Mouse (Mus musculus): ENCODE measurements around the gene Gtf2ird1.

Gtf2ird1 gene

GRCm38 (mm10) chr5:134445208-134445831 lies 11.2 kb downstream of the Gtf2ird1 start:
- no peak for DNase-seq (ENCODE audit: low spot score in 2 of 2)

GRCm38 (mm10) chr5:134444473-134444872 lies 12.0 kb downstream of the Gtf2ird1 start:
- no peak for DNase-seq (ENCODE audit: low spot score in 2 of 2)

- no peak for DNase-seq (ENCODE audit: low spot score in 2 of 2)
Observed at GRCm38 (mm10) chr5:134442066-134442465, 14.4 kb downstream of the Gtf2ird1 start.

GRCm38 (mm10) chr5:134441105-134441504 lies 15.4 kb downstream of the Gtf2ird1 start:
- DNase-seq (ENCODE audit: low spot score in 2 of 2): no peak

GRCm38 (mm10) chr5:134440098-134440497 lies 16.4 kb downstream of the Gtf2ird1 start:
- DNase-seq (ENCODE audit: low spot score in 2 of 2): no peak

- DNase-seq (ENCODE audit: low spot score in 2 of 2): no peak
Observed at GRCm38 (mm10) chr5:134439481-134439880, 17.0 kb downstream of the Gtf2ird1 start.

GRCm38 (mm10) chr5:134438676-134439425 lies 17.7 kb downstream of the Gtf2ird1 start:
- DNase-seq (ENCODE audit: low spot score in 2 of 2): no peak

- DNase-seq (ENCODE audit: low spot score in 2 of 2): no peak
Observed at GRCm38 (mm10) chr5:134437459-134437827, 19.1 kb downstream of the Gtf2ird1 start.

GRCm38 (mm10) chr5:134436782-134437458 lies 19.6 kb downstream of the Gtf2ird1 start:
- no peak for DNase-seq (ENCODE audit: low spot score in 2 of 2)

GRCm38 (mm10) chr5:134435836-134436331 lies 20.6 kb downstream of the Gtf2ird1 start:
- no peak for DNase-seq (ENCODE audit: low spot score in 2 of 2)

GRCm38 (mm10) chr5:134433137-134433536 lies 23.4 kb downstream of the Gtf2ird1 start:
- no peak for DNase-seq (ENCODE audit: low spot score in 2 of 2)

GRCm38 (mm10) chr5:134430087-134430486 lies 26.4 kb downstream of the Gtf2ird1 start:
- DNase-seq (ENCODE audit: low spot score in 2 of 2): no peak

GRCm38 (mm10) chr5:134427664-134428063 lies 28.9 kb downstream of the Gtf2ird1 start:
- DNase-seq (ENCODE audit: low spot score in 2 of 2): peak; percentile 80 to 84

- DNase-seq (ENCODE audit: low spot score in 2 of 2): no peak
Observed at GRCm38 (mm10) chr5:134425601-134426000, 30.9 kb downstream of the Gtf2ird1 start.

- DNase-seq (ENCODE audit: low spot score in 2 of 2): peak in 1 of 2 experiments; percentile 17
Observed at GRCm38 (mm10) chr5:134423930-134424329, 32.6 kb downstream of the Gtf2ird1 start.

GRCm38 (mm10) chr5:134423372-134423771 lies 33.1 kb downstream of the Gtf2ird1 start:
- no peak for DNase-seq (ENCODE audit: low spot score in 2 of 2)

- no peak for DNase-seq (ENCODE audit: low spot score in 2 of 2)
Observed at GRCm38 (mm10) chr5:134422265-134422925, 34.1 kb downstream of the Gtf2ird1 start.

GRCm38 (mm10) chr5:134421061-134421460 lies 35.5 kb downstream of the Gtf2ird1 start:
- no peak for DNase-seq (ENCODE audit: low spot score in 2 of 2)

GRCm38 (mm10) chr5:134419700-134420099 lies 36.8 kb downstream of the Gtf2ird1 start:
- DNase-seq (ENCODE audit: low spot score in 2 of 2): no peak

- no peak for DNase-seq (ENCODE audit: low spot score in 2 of 2)
Observed at GRCm38 (mm10) chr5:134418315-134419074, 38.0 kb downstream of the Gtf2ird1 start.

- no peak for DNase-seq (ENCODE audit: low spot score in 2 of 2)
Observed at GRCm38 (mm10) chr5:134412341-134412740, 44.2 kb downstream of the Gtf2ird1 start.
